Mouse (Mus musculus): ENCODE results near the gene Immp2l.

The Immp2l gene

DNA sequence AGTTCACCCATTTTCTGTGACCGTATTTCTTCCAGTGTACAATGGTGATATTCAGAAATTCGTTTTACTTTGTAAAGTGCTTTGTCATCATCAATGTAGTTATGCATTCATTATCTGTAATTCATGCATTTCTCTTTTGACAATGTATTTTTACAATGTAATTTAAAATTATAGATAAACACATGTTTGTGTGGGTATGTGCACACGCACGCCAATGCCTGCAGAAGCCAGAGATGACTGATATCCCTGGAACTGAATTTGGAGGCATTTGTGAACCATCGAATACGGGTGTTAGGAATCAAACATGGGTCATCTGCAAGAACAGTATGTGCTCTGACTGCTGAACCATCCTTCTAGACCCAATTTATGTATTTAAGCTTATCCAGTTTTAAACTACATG is 161.6 kb downstream of the Immp2l start:
- no peak for DNase-seq

DNA sequence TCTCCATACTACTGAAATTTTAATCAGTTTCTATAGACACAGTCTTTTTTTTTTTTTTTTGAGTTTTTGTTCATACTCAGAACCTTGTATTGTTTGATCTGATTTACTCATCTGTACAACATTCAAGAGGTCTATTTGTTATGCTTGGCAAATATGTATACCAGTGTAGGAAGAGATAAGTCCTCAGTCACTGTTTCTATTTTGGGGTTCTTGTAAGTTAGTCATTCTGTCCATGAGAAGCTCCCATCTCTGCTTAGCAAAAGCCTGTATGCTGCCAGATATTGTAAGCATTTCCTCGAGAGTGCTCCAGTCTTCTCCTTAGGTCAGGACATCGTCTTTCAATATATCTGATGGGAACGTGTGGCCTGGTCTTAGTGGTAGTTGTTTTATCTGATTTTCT is 168.9 kb downstream of the Immp2l start:
- no peak for DNase-seq

DNA sequence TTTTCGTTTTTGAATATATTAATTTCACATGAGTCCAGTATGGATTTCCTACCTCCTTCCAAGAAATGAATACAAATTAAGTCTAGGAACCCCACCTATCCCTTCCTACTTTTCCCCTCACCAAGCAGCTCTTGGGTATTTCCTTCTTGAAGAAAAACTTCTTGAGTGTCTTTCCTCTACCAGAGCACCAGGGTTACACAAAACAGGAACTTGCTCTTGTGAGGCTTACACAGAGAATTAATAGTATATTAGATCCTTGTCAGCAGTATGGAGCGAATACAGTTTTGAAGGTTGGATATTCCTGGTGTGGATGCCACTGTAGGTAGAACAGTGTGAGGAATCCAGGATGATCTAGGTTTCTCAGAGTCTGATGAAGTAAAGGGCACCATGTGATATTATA is 172.5 kb downstream of the Immp2l start:
- no peak for DNase-seq

DNA sequence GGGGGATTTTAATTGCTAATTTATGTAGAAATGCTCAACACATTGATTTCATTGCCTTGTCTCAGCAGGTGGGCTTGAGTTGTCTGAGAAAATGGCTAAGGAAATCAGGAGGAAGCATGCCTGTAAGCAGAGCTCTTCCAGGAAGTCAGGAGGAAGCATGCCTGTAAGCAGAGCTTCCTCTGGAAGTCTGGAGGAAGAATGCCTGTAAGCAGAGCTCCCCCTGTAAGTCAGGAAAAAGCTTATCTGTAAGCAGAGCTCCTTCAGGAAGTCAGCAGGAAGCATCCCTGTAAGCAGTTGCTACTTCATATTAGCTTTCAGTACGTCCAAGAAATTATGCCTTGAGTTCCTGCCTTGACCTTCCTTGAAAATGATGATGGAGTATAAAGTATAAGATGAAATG is 191.3 kb downstream of the Immp2l start:
- no peak for DNase-seq

DNA sequence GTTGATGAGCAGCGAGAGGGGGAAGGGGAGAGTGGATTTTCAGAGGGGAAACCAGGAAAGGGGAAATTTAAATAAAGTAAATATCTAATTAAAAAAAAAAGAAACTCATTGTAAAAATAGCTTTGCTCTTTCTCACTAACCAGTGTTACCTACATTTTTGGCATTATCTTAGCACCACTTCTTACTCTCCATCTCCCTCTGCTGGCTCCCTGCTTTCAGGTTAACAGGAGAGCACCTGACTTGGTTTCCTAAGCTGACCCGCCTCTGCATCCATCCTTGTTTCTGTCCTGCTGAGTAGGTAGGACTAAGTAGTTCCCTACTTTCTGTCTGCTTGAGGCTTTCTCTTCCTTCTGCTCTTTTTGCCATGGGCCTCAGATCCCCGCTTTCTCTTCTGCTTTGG is 198.0 kb downstream of the Immp2l start:
- no peak for DNase-seq

DNA sequence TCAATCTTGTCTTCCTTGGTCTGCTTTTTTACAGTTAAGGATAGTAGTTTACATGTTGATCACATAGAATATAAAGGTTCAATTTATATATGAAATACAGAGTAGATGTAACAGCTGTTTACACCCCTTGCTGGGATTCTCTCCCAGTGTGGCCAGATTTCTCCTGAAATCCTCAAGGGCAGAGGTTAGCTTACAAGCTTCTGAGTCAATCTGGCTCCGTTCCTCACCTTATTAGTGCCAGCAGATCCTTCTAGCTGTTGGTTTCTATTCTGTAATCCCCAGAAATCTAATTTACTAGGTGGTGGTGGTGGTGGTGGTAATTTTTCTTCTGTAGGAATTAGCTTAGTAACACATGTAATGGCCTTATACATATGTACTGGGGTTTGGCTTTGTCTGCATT is 199.8 kb downstream of the Immp2l start:
- no peak for DNase-seq

DNA sequence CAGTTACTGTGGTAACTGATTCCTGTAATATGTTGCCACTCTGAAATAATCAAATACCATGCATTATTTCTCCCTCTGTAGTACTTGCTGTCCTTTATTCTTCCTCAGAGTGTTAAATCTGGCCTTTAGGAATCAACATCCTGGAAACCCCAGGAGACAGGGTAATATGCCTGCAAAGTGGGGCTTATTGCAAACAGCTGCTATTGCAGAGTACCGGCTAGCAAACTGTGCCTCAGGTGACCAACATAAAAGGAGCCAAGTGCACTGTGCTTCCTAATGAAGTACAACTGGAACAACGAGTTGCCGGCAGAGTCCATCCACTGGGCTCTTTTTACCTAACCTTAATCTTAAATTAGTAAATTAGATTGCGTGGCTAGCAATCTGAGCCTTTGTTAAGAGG is 200.6 kb downstream of the Immp2l start:
- DNase-seq, result no peak

DNA sequence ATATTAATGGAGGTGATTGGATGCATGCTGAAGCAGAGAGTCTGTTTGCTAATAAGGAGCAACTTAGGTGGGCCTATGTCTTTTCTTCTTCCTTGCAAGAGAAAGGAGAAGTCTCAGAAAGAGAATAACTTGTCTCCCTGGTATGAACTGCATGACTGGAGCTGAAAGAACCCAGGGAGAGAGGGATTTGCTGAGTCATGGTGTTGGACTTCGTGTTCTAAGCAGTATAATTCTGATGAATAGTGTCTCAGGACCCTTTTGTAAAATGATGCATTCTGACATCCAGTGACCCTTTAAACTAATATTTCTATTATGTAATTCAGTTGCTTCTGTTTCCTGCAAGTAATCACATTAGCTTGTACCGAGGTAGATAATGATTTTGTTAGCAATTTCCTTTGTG is 208.1 kb downstream of the Immp2l start:
- DNase-seq, result no peak

DNA sequence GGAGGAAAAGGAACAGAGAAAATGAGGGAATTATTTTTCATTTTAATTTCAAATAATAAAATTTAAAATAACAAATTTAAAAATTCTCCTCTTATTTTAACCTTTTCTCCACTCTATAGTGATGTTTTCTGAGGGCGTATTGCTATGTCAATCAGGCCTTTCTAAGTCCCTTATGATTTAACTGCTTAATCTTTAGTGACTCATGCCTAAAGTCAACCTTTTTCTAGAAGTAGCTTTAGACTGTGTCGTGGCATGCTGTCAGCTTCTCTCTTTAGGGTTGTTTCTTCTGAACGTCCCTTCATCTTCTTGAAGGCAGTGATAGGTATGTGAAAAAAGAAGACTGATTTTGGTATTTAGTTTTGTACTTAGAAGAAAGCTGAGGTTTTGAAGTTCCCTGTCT is 214.0 kb downstream of the Immp2l start:
- DNase-seq, result no peak

DNA sequence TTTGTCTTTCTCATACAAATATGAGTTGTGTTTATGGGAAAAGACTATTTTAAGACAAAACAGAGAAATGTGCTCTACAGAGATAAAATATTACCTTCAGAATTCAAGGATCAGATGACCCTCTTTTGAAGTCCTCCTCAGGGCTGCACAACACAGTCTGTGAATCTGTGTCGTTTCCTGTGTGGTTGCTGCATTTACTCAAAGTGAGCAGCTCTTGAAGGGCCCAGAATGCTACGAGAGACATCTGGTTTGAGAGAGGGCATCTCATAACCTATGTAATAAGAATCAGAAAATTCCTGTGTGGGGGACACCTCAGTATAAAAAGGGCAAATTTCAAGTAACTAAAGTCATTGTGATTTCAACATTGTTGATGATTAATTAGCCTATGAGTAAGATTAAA is 217.3 kb downstream of the Immp2l start:
- DNase-seq, result no peak

DNA sequence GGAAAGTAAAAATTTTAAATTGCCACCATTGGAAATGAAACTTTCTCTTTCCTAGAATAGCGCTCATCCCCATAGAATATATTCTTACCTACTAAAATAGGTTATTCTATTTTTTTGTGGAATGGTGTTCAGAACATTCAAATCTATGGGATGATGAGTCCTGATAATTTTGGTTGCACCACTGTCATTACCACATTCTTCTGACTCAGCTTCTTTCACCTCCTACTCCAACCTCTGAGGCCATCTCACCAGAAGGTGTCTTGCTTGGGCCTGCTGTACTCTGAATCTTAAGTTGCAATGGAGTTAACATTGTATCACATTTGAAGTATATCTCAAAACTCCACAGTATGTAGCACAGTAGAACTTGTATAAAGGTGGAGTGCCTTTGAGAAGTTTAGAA is 224.4 kb downstream of the Immp2l start:
- no peak for DNase-seq

DNA sequence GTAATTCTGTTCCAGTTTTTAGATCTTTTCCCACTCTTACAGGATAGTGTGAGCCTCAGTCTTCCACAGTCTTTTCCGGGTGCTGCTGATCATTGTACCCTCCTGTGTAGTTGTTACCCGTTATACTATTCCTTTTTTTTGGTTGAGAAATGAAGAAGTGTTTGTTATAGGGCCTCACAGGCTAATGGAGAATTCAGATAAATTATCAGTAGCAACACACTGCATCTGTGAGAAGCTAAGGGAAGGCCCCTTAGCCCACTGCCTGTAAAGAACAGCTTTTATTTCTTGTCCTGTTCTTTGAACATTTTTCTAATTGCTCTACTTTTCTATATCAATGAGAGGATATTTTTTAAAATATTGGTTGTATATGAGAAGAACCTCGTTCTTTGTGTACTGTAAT is 226.2 kb downstream of the Immp2l start:
- no peak for DNase-seq

DNA sequence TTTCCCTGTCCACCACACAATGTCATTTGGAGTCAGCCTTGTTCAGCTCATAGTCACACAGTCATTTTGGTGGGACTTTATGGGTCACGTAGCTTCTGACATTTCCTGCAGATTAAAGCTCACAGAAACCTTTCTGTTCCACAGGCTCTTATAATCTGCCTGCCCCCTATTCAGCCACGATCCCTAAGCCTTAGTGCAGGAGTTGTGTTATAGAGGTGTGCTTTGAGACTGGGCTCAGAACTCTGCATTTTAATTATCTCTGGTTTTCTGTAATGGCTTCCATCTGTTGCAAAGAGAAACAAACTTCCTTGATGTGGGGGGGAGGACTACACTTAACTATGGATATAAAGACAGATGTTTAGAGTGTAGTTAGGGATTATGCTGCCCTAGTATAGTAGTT is 234.0 kb downstream of the Immp2l start:
- DNase-seq, result no peak

DNA sequence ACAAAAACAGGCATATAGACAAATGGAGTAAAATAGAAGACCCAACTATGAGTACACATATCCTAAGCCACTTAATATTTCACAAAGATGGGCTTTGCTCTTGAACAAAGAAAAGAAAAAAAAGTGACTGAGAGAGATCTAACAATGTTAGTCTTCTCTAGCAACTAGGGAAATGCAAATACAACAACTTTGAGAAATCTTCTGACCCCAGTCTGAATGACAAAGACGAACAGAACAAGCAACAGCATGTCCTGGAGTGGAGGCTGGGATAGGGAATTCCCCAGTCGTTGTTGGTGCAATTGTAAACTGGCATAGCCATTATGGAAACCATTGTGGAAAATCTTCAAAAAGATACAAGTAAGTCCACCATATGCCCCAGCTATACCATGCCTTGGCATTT is 235.7 kb downstream of the Immp2l start:
- no peak for DNase-seq

DNA sequence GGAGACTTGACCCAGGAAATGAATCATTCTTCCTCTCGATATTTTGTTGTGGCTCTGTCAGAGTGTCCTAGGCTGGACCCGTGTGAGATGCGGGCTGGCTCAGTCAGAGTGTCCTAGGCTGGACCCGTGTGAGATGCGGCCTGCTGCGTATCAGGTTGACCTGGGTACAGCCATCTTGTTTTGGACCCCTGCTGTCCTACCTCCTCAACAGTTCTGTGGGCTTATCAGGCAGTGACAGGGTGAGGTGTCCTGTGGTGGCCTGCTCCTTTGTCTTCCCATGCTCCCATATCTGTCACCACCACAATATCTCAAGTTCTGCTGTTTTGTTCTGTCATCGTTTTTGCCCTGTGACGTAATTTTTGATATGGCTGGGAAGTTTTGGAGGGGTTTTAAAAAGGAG is 250.2 kb downstream of the Immp2l start:
- no peak for DNase-seq

DNA sequence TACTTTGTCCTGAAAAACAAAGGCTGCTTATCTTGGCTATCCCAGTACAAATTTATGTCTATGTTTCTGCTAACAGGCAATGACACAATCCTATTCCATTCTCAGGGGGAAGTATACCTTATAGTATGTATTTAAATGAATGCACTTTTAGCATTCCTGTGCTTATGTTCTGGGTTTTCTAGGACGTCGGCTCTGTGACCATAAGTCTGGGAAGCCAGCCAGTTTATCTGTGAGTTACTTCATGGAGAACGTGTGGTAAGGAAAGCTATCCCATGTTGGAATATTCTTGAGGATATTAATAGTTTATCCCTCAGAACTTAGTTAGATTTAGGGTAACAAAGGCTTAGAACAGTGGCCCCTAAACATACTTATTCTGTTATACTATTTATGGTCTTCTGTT is 251.5 kb downstream of the Immp2l start:
- no peak for DNase-seq

DNA sequence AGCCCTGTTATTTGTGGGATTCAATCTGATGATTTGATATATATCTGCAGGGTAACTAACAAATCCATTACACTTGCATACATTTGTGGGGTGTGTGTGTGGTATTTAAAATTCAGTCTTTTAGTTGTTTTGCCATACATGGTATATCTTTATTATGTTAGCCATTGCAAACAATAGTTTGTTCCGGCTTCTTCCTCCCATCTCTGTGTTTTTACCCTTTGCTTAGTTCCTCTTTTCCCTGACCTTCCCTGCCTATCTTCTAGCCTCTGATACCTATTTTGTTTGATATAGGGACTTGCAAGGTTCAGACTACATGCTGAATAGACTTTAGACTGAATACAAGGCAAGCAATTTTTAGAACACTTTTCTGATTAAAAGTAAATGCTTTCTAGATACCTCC is 254.0 kb downstream of the Immp2l start:
- no peak for DNase-seq

DNA sequence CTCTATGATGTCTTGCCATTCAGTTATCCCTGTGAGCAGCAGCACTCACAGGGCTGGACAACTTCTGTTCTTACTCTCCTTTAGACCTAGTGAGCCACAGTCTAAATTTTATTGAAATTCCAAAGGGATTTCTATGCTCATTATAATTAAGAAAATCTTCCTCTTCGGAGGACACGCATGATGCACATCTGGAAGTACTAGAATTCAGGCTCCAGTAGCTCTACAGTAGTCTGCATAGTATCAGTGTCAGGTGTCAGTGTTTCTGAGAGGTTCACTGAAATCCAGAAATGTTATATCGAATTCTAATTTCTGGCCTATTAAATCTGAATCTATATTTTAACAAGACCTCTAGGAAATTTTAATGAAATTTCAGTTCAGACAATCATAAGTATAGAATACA is 265.2 kb downstream of the Immp2l start:
- no peak for DNase-seq

DNA sequence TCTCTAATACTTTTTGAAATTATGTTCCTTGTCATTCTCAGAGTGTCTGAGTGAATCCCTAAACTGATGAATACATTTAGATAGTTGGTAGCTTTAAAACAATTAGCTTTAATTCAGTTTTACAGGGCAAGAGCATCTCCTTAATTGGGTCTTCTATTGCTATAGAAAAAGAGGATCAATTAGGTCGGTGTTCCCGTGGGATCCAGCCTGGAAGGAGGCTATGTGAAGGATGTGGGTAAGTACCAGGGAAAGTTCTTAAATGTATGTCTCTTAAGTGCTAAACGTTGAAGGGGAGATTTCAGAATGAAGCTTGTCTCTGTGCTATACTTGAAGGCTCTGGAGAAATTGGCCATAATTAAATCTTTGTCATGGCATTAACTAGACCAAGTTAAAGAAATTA is 283.1 kb downstream of the Immp2l start:
- DNase-seq, result no peak

DNA sequence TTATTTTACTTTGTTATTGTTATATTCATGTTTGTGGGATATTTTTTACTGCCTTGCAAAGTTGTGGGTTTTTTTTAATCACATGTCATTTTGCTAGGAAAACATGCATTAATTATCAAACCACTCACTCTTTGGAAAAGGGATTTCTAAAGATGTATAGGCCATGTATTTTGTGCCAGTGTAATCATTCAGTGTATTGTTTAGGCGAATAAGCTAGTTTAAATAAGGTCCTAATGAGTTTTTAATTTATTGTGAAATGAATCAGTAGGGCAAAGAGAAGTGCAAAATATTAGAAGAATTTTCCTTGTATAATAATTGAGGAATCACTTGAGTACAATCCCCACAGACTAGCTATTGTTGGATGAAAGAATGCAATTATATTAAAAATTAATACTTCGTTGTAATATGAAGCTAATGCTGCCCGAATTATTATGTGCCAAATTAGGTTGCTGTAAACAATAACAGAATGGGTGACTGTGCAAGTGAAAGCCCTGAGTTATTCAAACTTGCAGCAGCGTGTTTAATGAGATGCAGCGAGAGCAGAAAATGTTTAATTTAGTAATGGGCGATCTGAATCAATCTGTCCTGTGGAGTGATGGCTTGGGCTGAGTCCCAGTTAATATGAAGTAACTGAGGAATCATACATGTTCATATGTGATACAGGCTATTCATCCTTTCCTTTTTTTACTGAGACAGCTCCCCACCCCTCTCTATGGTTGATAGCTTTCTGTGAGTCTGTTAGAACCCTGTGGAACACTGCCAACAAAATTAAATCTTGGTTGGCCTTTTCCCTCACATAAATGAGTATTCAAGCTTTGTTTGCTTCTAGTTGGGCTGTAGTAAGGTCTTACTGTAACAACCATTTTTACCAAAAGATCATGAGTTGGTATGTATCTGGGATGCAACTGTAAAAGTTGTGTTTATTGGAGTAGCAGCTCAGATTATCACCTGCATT is 285.1 kb downstream of the Immp2l start:
- DNase-seq, result no peak

DNA sequence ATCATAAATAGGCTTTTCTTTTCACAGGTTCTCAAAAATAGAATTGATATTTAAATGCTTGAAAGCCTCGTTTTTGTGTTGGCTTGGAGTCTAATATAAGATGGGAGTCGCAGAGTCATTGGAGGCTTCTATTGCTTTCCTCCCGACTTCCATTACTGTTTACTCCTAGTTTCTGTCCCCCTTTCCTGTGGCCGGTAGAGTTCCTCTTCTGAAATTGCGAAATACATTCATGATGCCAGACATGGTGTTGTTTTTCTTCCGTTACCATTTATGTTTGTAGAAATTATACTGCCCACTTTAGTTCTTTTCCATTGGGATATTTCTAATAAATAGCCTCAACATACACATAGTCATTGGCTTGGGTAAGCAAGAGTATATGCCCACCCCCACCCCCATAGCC is 289.5 kb downstream of the Immp2l start:
- no peak for DNase-seq

DNA sequence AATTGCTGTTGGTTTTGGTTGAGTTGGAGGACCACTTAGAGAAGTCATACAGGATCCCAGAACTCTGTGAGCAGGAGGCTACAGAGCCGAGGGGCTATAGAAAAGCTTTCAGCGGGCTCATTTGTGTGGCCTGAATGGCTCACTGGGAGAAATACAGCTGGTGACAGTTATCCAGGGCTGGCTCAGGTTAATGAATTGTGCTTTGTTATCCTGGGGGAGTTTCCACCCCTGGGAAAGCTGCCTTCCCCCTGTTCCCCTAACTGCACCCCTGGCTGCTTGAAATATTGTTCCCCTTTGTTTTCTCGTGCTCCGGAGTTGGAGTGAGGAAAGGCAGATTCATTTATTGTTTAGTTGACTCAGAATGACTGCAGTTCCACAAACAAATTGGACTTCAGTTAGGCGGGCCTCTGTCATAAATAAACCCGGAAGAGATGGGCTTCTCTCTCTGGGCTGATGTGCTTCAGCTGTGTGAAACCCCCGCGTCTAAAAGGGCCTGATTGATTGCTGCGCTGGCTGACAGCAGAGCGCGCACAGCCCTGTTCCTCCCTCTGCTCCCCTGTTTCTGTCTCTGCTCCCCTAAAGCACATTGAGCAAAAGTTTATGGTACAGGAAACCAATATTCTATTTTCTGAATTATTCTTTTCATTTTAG is 291.0 kb downstream of the Immp2l start:
- DNase-seq, result no peak

DNA sequence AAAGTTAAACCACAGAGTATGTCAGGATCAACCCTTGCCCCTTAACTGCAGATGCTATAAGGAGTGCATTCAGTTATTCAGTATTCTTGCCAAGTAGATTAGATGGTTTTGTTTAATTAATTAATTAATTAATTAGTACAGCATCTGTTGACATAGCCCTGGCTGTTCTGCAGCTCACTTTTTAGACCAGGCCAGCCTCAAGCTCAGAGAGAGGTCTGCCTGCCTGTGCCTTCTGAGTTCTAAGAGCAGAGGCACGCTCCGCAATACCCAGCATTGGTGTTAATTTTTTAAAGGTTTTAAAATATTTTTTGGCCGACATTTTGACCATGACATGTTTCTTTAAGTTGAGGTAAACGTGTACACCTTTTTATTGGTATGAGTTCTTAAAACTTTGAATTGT is 292.0 kb downstream of the Immp2l start:
- DNase-seq, result no peak

DNA sequence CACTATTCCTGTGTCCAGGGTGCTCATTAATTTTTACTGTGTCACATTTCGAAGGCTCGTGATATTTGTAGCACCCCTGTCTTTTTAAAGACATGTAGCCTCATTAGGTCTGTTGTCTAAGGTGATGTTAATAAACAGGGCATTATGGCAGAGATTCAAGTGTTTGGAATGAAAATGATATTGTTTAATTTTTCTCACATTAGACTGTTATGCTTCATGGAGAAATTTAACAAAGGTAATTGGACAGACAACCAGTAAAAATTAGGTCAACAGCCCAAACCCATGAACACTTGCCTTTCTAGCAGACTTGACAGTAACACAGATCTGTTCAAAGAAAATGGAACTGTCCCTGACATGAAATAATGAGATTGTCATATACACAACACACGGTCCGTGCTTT is 292.5 kb downstream of the Immp2l start:
- no peak for DNase-seq

DNA sequence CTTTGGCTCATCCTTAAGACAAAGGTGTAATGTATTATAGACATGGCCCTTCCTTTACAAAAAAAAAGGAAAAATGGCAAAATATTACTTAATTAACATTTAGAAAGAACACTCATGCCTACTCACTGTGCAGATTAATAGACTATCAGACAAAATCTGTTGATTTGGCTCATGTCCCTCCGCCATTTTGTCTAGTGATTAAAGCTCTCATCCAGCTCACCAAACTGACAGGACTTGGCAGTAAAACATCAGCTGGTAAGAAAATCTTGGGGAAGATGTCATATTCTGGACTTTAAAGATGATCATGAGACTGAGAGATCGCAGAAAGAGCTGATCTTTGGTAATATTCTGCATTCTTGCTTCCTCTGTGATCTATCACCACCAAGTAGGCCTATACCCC is 293.5 kb downstream of the Immp2l start:
- no peak for DNase-seq
